Mouse (Mus musculus) liver, embryonic 14.5 days (tissue): ENCODE results near the gene Dnah17. TPM values are rescaled to one million over a fixed set of nuclear protein-coding genes. Genes with fewer than 3 reads are reported as not detected.

Experiments used
- ATAC-seq: fragments of 200-750 bp; cut with Nextera tagmentation; 2 replicates; pipeline ENCODE4 v1.8.0; 2017; ENCODE audit warnings: moderate number of reproducible peaks, mild to moderate bottlenecking, moderate library complexity; ENCODE audit not compliant: insufficient read depth
- DNase-seq, 3 experiments: peaks; one replicate each; pipeline ENCODE4 v3.0.0-alpha.2; 2012 to 2013; ENCODE audit warnings: low read depth in 3 of 3, low spot score in 3 of 3
- H3K27ac ChIP-seq: fragments of 300-500 bp; sonication (generic); 2 replicates; pipeline ENCODE4 v1.5.1; 2014; ENCODE audit warnings: moderate library complexity, mild to moderate bottlenecking, control low read depth, inconsistent platforms
- H3K27me3 ChIP-seq: fragments of 300-500 bp; sonication (generic); 2 replicates; pipeline ENCODE4 v1.6.1; 2014; ENCODE audit warnings: mild to moderate bottlenecking, low read length, moderate library complexity; ENCODE audit not compliant: control insufficient read depth, insufficient read depth
- H3K36me3 ChIP-seq: fragments of 300-500 bp; sonication (generic); replicated peaks from 2 replicates; pipeline ENCODE4 v1.6.1; 2014; ENCODE audit warnings: low read depth; ENCODE audit not compliant: control insufficient read depth, insufficient read depth
- H3K4me1 ChIP-seq, 2 experiments: fragments of 200-500 bp in 1 of 2; fragments of 300-500 bp in 1 of 2; sonication (generic) in 1 of 2; replicated peaks; 2 replicates each; pipeline ENCODE4 v1.6.1; 2012 to 2014; ENCODE audit warnings: antibody characterized with exemption in 1 of 2, inconsistent platforms in 1 of 2, low read length in 1 of 2; ENCODE audit not compliant: control insufficient read depth in 2 of 2, insufficient read depth in 2 of 2
- H3K4me2 ChIP-seq: fragments of 300-500 bp; sonication (generic); 2 replicates; pipeline ENCODE4 v1.6.1; 2014; ENCODE audit warnings: low read depth, mild to moderate bottlenecking, control low read depth, moderate library complexity
- H3K4me3 ChIP-seq, 2 experiments: fragments of 200-500 bp in 1 of 2; fragments of 300-500 bp in 1 of 2; sonication (generic) in 1 of 2; 2 replicates each; pipeline ENCODE4 v1.5.1; 2012 to 2014; ENCODE audit warnings: low read depth in 2 of 2, low read length in 2 of 2, mild to moderate bottlenecking in 2 of 2, control low read depth in 1 of 2, inconsistent platforms in 1 of 2, moderate library complexity in 1 of 2; ENCODE audit not compliant: insufficient read depth in 1 of 2
- H3K9ac ChIP-seq: fragments of 300-500 bp; sonication (generic); replicated peaks from 2 replicates; pipeline ENCODE4 v1.6.1; 2014; ENCODE audit warnings: mild to moderate bottlenecking, control low read depth, moderate library complexity
- H3K9me3 ChIP-seq: fragments of 300-500 bp; sonication (generic); 2 replicates; pipeline ENCODE4 v1.6.1; 2016; ENCODE audit warnings: low read length, mixed read lengths; ENCODE audit not compliant: control insufficient read depth
- CTCF ChIP-seq: IDR thresholded peaks from 2 replicates; pipeline ENCODE4 v1.5.1; 2016; ENCODE audit warnings: antibody characterized with exemption, low read depth, control low read depth
- EP300 ChIP-seq: IDR thresholded peaks from 2 replicates; pipeline ENCODE4 v1.6.1; 2016; ENCODE audit warnings: antibody characterized with exemption, low read depth
- WGBS: fragments of 180-500 bp; shearing (Covaris S2); extraction: QIAGEN DNeasy Blood & Tissue Kit; methylation state at CpG from one replicate; pipeline ENCODE4 v1.1.7; 2014; ENCODE audit not compliant: insufficient replicate concordance; 5-methylcytosine and 5-hydroxymethylcytosine counted together
- polyA plus RNA-seq, 2 experiments: library from polyadenylated mRNA; depleted of rRNA in 1 of 2; stranded (reverse) in 1 of 2; unstranded in 1 of 2; fragments of >200 nt; fragmentation: Nextera tagmentation in 1 of 2; extraction: Ambion mirVana in 1 of 2; gene quantifications; 2 replicates each; pipeline versions ENCODE4 v1.2.1 to v1.2.3; 2012 to 2014

Gene Dnah17
- polyA plus RNA-seq, 2 experiments = 0.04 to 0.10 TPM

GRCm38 (mm10) chr11:118151423-118152180 lies 21.2 kb upstream of the Dnah17 start:
- no peak overlapping the region for H3K4me3 ChIP-seq
- no peaks in the 10 kb centered on the region; the same call in 1 of the 2 replicates for H3K9me3 ChIP-seq
- no peak overlapping the region for H3K4me2 ChIP-seq
- no peak overlapping the region for H3K27ac ChIP-seq
- TF ChIP-seq EP300 (no peak), CTCF (peak; percentile 28; the same call in 1 of the 2 replicates)
- no peak for DNase-seq
- no peaks in the 10 kb centered on the region for H3K27me3 ChIP-seq
- H3K36me3 ChIP-seq = no peaks in the 10 kb centered on the region
- no peak for ATAC-seq
- no peak overlapping the region for H3K9ac ChIP-seq
- H3K4me1 ChIP-seq = peaks cover 0 to 4% of the 10 kb centered on the region in 2 experiments; a peak in 2 of 4 replicates
- WGBS = 74% methylated on average over 5 of the region's 5 CpGs

- no peak overlapping the region for H3K4me3 ChIP-seq
- WGBS = 70% methylated on average over 9 of the region's 9 CpGs
- DNase-seq (no peak), ATAC-seq (no peak)
- peaks cover 0 to 6% of the 10 kb centered on the region in 2 experiments; a peak in 2 of 4 replicates for H3K4me1 ChIP-seq
- no peaks in the 10 kb centered on the region for H3K27me3 ChIP-seq
- H3K4me2 ChIP-seq = no peak overlapping the region
- TF ChIP-seq EP300 (no peak), CTCF (no peak)
- H3K36me3 ChIP-seq = no peaks in the 10 kb centered on the region
- H3K27ac ChIP-seq = no peak overlapping the region
- H3K9ac ChIP-seq = no peak overlapping the region
- H3K9me3 ChIP-seq = no peaks in the 10 kb centered on the region; the same call in 1 of the 2 replicates
Observed at GRCm38 (mm10) chr11:118150115-118150701, 19.8 kb upstream of the Dnah17 start.

DNA sequence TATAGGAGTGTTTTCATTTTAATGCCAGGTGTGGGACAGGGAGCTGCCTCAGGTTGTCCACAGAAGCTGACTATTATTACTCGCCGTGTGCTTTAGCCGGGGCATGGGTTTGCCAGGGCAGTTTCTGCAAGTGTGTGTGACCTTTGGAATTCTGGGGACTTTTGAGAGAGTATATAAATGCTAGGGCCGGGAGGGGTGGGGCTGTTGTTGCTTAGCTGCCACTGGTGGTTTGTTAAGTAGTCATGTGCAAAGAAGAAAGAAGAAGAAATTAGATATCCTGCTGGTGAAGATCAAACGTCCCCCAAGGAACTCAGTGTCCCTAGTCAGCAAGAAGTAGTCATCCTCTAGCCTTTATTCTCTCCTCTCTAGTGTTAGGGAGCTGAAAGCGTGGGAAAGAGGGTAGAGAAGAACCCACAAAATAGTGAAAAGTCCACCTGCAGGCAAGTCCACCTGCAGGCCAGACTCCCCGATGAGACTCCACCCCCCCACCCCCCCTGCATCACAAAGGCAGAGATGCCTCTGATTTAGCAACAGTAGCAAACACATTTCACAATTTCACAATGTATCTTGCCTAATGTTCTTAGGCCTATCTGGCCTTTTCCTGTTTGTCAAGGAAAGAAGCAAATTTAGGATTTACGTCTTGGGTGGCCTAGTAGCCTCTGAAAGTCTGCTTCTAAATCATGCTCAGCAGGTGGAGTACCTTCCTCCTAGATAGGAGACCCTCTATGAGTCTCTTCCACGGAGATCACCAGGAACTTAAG lies 17.6 kb upstream of the Dnah17 start:
- Histone ChIP-seq H3K36me3 (no peaks in the 10 kb centered on the region), H3K9me3 (no peaks in the 10 kb centered on the region; the same call in 1 of the 2 replicates), H3K4me3 (no peak overlapping the region), H3K4me2 (no peak overlapping the region), H3K4me1 (peaks cover 0 to 6% of the 10 kb centered on the region in 2 experiments; a peak in 2 of 4 replicates), H3K27ac (no peak overlapping the region), H3K27me3 (no peaks in the 10 kb centered on the region), H3K9ac (no peak overlapping the region)
- ATAC-seq = no peak
- DNase-seq = no peak
- WGBS = 56% methylated on average over 9 of the region's 9 CpGs
- TF ChIP-seq EP300 (no peak), CTCF (no peak)

- TF ChIP-seq CTCF (no peak), EP300 (no peak)
- no peak overlapping the region for H3K27ac ChIP-seq
- no peaks in the 10 kb centered on the region for H3K27me3 ChIP-seq
- ATAC-seq (no peak), DNase-seq (no peak)
- H3K36me3 ChIP-seq = no peaks in the 10 kb centered on the region
- 73% methylated on average over 10 of the region's 10 CpGs for WGBS
- no peak overlapping the region for H3K4me3 ChIP-seq
- H3K4me2 ChIP-seq = no peak overlapping the region
- no peak overlapping the region for H3K9ac ChIP-seq
- peaks cover 0 to 6% of the 10 kb centered on the region in 2 experiments; a peak in 2 of 4 replicates for H3K4me1 ChIP-seq
- H3K9me3 ChIP-seq = no peaks in the 10 kb centered on the region; the same call in 1 of the 2 replicates
Observed at GRCm38 (mm10) chr11:118146446-118146845, 16.0 kb upstream of the Dnah17 start.
